Mouse (Mus musculus) kidney, embryonic 15.5 days (tissue): ENCODE measurements around the gene Il21r. TPM values are rescaled to one million over a fixed set of nuclear protein-coding genes. Genes with fewer than 3 reads are reported as not detected.

Experiments used
- ATAC-seq: fragments of 200-750 bp; cut with Nextera tagmentation; replicated peaks from 2 replicates; pipeline ENCODE4 v1.8.0; 2017; ENCODE audit warnings: moderate TSS enrichment; ENCODE audit not compliant: low FRiP score
- H3K27ac ChIP-seq: fragments of 300-500 bp; sonication (generic); 2 replicates; pipeline ENCODE4 v1.5.1; 2015; ENCODE audit warnings: mild to moderate bottlenecking, inconsistent platforms
- H3K27me3 ChIP-seq: fragments of 300-500 bp; sonication (generic); 2 replicates; pipeline ENCODE4 v1.6.1; 2015; ENCODE audit warnings: inconsistent platforms
- H3K36me3 ChIP-seq: fragments of 300-500 bp; sonication (generic); 2 replicates; pipeline ENCODE4 v1.6.1; 2015; ENCODE audit warnings: inconsistent platforms
- H3K4me1 ChIP-seq: fragments of 300-500 bp; sonication (generic); 2 replicates; pipeline ENCODE4 v1.6.1; 2015; ENCODE audit warnings: inconsistent platforms
- H3K4me2 ChIP-seq: fragments of 300-500 bp; sonication (generic); 2 replicates; pipeline ENCODE4 v1.6.1; 2015; ENCODE audit warnings: moderate library complexity, mild to moderate bottlenecking, inconsistent platforms
- H3K4me3 ChIP-seq: fragments of 300-500 bp; sonication (generic); replicated peaks from 2 replicates; pipeline ENCODE4 v1.5.1; 2015; ENCODE audit warnings: mild to moderate bottlenecking, inconsistent platforms
- H3K9ac ChIP-seq: fragments of 300-500 bp; sonication (generic); 2 replicates; pipeline ENCODE4 v1.6.1; 2015; ENCODE audit warnings: mild to moderate bottlenecking, inconsistent platforms
- H3K9me3 ChIP-seq: fragments of 300-500 bp; sonication (generic); replicated peaks from 2 replicates; pipeline ENCODE4 v1.6.1; 2016; ENCODE audit warnings: inconsistent platforms
- WGBS: fragments of 180-500 bp; shearing (Covaris S2); methylation state at CpG from one replicate; pipeline ENCODE4 v1.1.7; 2015; ENCODE audit warnings: mixed read lengths; 5-methylcytosine and 5-hydroxymethylcytosine counted together
- polyA plus RNA-seq: library from polyadenylated mRNA; unstranded; fragments of >200 nt; fragmentation: Nextera tagmentation; extraction: Ambion mirVana; gene quantifications from 2 replicates; pipeline ENCODE4 v1.2.1, GENCODE M21; 2015

Il21r gene
- polyA plus RNA-seq, 1 experiment from 2014 or later = 0.31 TPM

GRCm38 (mm10) chr7:125606265-125607164 lies 3.3 kb downstream of the Il21r start:
- no peak overlapping the region for H3K4me3 ChIP-seq
- no peak overlapping the region for H3K9ac ChIP-seq
- no peaks in the 10 kb centered on the region for H3K36me3 ChIP-seq
- H3K4me2 ChIP-seq = no peak overlapping the region
- no peak for ATAC-seq
- WGBS = 75% methylated on average over 2 of the region's 2 CpGs
- no peaks in the 10 kb centered on the region for H3K27me3 ChIP-seq
- no peak overlapping the region for H3K27ac ChIP-seq
- no peaks in the 10 kb centered on the region for H3K4me1 ChIP-seq
- H3K9me3 ChIP-seq = no peaks in the 10 kb centered on the region

GRCm38 (mm10) chr7:125607384-125608182 lies 4.4 kb downstream of the Il21r start:
- no peak overlapping the region for H3K27ac ChIP-seq
- 64% methylated on average over 6 of the region's 6 CpGs for WGBS
- no peaks in the 10 kb centered on the region for H3K4me1 ChIP-seq
- ATAC-seq = no peak
- H3K9me3 ChIP-seq = no peaks in the 10 kb centered on the region
- H3K36me3 ChIP-seq = no peaks in the 10 kb centered on the region
- no peaks in the 10 kb centered on the region for H3K27me3 ChIP-seq
- H3K9ac ChIP-seq = no peak overlapping the region
- no peak overlapping the region for H3K4me2 ChIP-seq
- no peak overlapping the region for H3K4me3 ChIP-seq

GRCm38 (mm10) chr7:125608183-125608688 lies 5.0 kb downstream of the Il21r start:
- Histone ChIP-seq H3K4me1 (no peaks in the 10 kb centered on the region), H3K36me3 (no peaks in the 10 kb centered on the region), H3K9ac (no peak overlapping the region), H3K4me3 (no peak overlapping the region), H3K27ac (no peak overlapping the region), H3K9me3 (no peaks in the 10 kb centered on the region), H3K4me2 (no peak overlapping the region), H3K27me3 (no peaks in the 10 kb centered on the region)
- WGBS = 87% methylated on average over 4 of the region's 4 CpGs
- ATAC-seq = no peak

- Histone ChIP-seq H3K27ac (no peak overlapping the region), H3K9me3 (no peaks in the 10 kb centered on the region), H3K4me1 (no peaks in the 10 kb centered on the region), H3K27me3 (no peaks in the 10 kb centered on the region), H3K9ac (no peak overlapping the region), H3K36me3 (no peaks in the 10 kb centered on the region), H3K4me3 (no peak overlapping the region), H3K4me2 (no peak overlapping the region)
- no peak for ATAC-seq
- 75% methylated on average over 5 of the region's 5 CpGs for WGBS
Measured at GRCm38 (mm10) chr7:125613579-125613978, 10.3 kb downstream of the Il21r start.

DNA sequence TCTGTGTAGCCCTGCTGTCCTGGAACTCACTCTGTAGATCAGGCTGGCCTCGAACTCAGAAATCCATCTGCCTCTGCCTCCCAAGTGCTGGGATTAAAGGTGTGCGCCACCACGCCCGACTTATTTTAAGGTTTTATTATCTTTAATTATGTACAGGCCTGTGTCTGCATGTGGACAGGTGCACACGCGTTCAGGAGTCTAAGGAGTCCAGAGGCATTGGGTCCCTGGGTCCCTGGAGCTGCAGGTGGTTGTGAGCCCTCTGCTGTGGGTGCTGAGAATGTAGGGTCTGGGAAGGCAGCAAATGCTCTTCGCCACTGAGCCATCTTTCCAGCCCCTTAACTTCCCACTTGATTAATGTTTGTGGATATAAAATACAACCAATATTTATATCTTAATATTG lies 12.2 kb downstream of the Il21r start:
- H3K36me3 ChIP-seq = no peaks in the 10 kb centered on the region
- ATAC-seq = no peak
- no peak overlapping the region for H3K4me2 ChIP-seq
- no peak overlapping the region for H3K27ac ChIP-seq
- no peak overlapping the region for H3K4me3 ChIP-seq
- H3K9me3 ChIP-seq = no peaks in the 10 kb centered on the region
- H3K4me1 ChIP-seq = no peaks in the 10 kb centered on the region
- H3K27me3 ChIP-seq = no peaks in the 10 kb centered on the region
- 90% methylated on average over 7 of the region's 7 CpGs for WGBS
- H3K9ac ChIP-seq = no peak overlapping the region

- Histone ChIP-seq H3K27me3 (no peaks in the 10 kb centered on the region), H3K4me1 (no peaks in the 10 kb centered on the region), H3K4me2 (no peak overlapping the region), H3K4me3 (no peak overlapping the region), H3K27ac (no peak overlapping the region), H3K9ac (no peak overlapping the region), H3K9me3 (no peaks in the 10 kb centered on the region), H3K36me3 (no peaks in the 10 kb centered on the region)
- WGBS = 83% methylated on average over 7 of the region's 7 CpGs
- ATAC-seq = no peak
Measured at GRCm38 (mm10) chr7:125618016-125618415, 14.8 kb downstream of the Il21r start.

DNA sequence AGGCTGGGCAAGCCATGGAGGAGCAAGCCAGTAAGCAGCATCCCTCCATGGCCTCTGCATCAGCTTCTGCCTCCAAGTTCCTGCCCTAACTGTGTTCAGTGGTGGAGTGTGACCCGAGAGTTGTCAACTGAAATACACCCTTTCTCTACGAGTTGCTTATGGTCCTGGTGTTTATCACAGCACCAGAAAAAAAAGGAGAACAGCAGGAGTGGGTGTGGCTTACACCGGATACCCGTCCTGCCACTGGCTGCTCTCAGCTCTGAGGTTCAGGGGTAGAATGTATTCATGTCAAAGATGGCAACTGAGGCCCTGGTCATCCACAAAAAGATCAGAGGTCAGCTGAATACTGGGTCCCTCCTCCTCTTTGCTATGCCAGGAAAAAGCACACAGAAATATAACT lies 16.8 kb downstream of the Il21r start:
- H3K9me3 ChIP-seq = no peaks in the 10 kb centered on the region
- H3K9ac ChIP-seq = no peak overlapping the region
- no peak overlapping the region for H3K27ac ChIP-seq
- no peak overlapping the region for H3K4me3 ChIP-seq
- 74% methylated on average over 4 of the region's 4 CpGs for WGBS
- no peaks in the 10 kb centered on the region for H3K27me3 ChIP-seq
- no peaks in the 10 kb centered on the region for H3K4me1 ChIP-seq
- no peaks in the 10 kb centered on the region for H3K36me3 ChIP-seq
- no peak overlapping the region for H3K4me2 ChIP-seq
- ATAC-seq = no peak

DNA sequence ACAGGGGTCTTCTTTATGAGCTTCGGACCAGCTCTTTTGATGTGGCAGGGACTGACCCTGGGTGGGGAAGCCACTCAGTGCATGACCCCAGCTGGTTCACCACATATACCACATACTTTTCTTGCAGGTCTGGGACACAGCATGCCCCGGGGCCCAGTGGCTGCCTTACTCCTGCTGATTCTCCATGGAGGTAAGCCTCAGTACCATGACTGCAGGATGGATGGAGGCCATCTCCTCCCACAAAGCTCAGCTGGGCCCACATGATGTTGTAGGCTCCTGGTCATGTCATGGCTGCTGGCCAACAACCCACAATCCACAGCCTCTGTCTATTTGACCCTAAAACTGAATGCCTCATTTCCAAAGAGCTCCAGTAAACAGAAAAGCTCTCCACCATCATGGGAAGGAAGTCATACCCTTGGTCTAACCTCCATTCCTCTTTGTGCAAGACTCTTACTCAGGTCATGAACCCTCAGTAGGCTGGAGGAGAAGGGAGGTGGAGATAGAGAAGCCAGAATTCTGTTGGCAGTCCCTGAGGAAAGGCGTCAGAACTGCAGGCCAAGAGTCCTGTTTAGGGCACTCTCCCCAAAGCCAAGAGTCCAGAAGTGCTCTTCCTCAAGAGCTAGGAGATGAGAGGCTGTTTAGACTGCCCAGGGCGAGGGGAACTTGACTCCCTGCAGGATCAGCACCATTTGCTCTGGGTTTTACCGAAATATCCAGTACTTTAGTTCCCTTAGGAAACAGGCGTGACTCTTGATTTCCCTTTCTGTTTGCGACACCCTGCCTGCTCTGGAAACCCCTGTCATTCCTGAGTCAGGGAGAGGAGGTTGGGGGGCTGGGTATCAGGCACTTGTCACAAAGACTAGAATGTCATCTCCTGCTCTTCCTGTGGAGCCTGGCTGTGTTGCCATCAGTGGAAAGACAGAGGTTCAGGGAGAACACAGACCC lies 19.8 kb downstream of the Il21r start:
- Histone ChIP-seq H3K36me3 (no peaks in the 10 kb centered on the region), H3K4me1 (peaks cover 4% of the 10 kb centered on the region; the same call in 1 of the 2 replicates), H3K9ac (no peak overlapping the region), H3K9me3 (no peaks in the 10 kb centered on the region), H3K27me3 (no peaks in the 10 kb centered on the region), H3K4me3 (no peak overlapping the region), H3K27ac (no peak overlapping the region), H3K4me2 (no peak overlapping the region)
- WGBS = 66% methylated on average over 7 of the region's 7 CpGs
- no peak for ATAC-seq

DNA sequence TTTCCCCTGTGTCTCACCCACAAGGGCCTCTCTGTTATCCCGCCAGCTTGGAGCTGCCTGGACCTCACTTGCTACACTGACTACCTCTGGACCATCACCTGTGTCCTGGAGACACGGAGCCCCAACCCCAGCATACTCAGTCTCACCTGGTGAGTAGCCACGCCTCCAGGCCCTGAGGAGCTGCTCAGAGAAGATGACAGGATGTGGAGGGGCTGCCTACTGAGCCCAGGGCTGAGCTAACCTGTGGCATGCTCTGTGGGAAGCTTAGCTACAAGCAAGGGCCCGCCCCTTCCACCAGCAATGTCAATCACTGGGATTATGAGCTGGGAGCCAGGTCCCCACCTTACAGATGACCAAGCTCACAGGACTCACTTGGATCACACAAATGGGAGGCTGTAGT lies 22.0 kb downstream of the Il21r start:
- 0 out of 2 replicates have a peak, but pooled peaks have one; percentile 4 for ATAC-seq

GRCm38 (mm10) chr7:125625829-125626228 lies 22.6 kb downstream of the Il21r start:
- Histone ChIP-seq H3K9ac (no peak overlapping the region), H3K9me3 (0 out of 2 replicates have a peak, but pooled peaks cover 5% of the 10 kb centered on the region), H3K4me2 (no peak overlapping the region), H3K27ac (no peak overlapping the region), H3K4me3 (no peak overlapping the region), H3K4me1 (peaks cover 4% of the 10 kb centered on the region; the same call in 1 of the 2 replicates), H3K36me3 (no peaks in the 10 kb centered on the region), H3K27me3 (no peaks in the 10 kb centered on the region)
- ATAC-seq = 0 out of 2 replicates have a peak, but pooled peaks have one; percentile 33
- WGBS = 39% methylated on average over 7 of the region's 7 CpGs

More for the DNA sequence above, 22.0 kb downstream of the Il21r start:
- Histone ChIP-seq H3K27me3 (no peaks in the 10 kb centered on the region), H3K9me3 (0 out of 2 replicates have a peak, but pooled peaks cover 5% of the 10 kb centered on the region), H3K36me3 (no peaks in the 10 kb centered on the region), H3K4me2 (no peak overlapping the region), H3K4me1 (peaks cover 4% of the 10 kb centered on the region; the same call in 1 of the 2 replicates), H3K27ac (no peak overlapping the region), H3K4me3 (no peak overlapping the region), H3K9ac (no peak overlapping the region)
- 77% methylated on average over 4 of the region's 4 CpGs for WGBS

- ATAC-seq = no peak
- Histone ChIP-seq H3K4me1 (peaks cover 15% of the 10 kb centered on the region), H3K27me3 (no peaks in the 10 kb centered on the region), H3K36me3 (no peaks in the 10 kb centered on the region), H3K4me3 (no peak overlapping the region), H3K4me2 (no peak overlapping the region), H3K27ac (no peak overlapping the region), H3K9ac (no peak overlapping the region), H3K9me3 (0 out of 2 replicates have a peak, but pooled peaks cover 5% of the 10 kb centered on the region)
- 43% methylated on average over 4 of the region's 4 CpGs for WGBS
Measured at GRCm38 (mm10) chr7:125630317-125630716, 27.1 kb downstream of the Il21r start.
